Mouse (Mus musculus): ENCODE data around the gene 9130230L23Rik. TPM values are rescaled to one million over a fixed set of nuclear protein-coding genes. Genes with fewer than 3 reads are reported as not detected.
A peak's percentile ranks its signal among the peaks of the same experiment; 100 is the strongest.

Gene 9130230L23Rik
- polyA plus RNA-seq, 1 experiment from 2014 or later = 1.0 TPM

GRCm38 (mm10) chr5:66028232-66028631 is 24.1 kb upstream of the 9130230L23Rik start:
- H3K4me3 ChIP-seq (ENCODE audit: low read depth, low read length) = no peak overlapping the region
- H3K36me3 ChIP-seq (ENCODE audit: insufficient read depth) = peaks cover 16% of the 10 kb centered on the region
- TF ChIP-seq CTCF (IDR thresholded peaks at IDR 0.05; ENCODE audit: low read depth) = no peak
- H3K4me1 ChIP-seq (ENCODE audit: insufficient read depth) = no peaks in the 10 kb centered on the region
- no peak overlapping the region for H3K9ac ChIP-seq
- H3K4me2 ChIP-seq = no peak overlapping the region
- no peak for ATAC-seq (ENCODE audit: insufficient read depth)
- no peak for DNase-seq
- 70% methylated on average over 5 of the region's 5 CpGs for WGBS
- H3K27ac ChIP-seq (ENCODE audit: low read depth) = no peak overlapping the region
- peaks cover 8% of the 10 kb centered on the region; the same call in 1 of the 2 replicates for H3K9me3 ChIP-seq (ENCODE audit: low read depth, low read length)
- H3K27me3 ChIP-seq (ENCODE audit: insufficient read depth, low read length) = no peaks in the 10 kb centered on the region

- Histone ChIP-seq H3K4me3 (ENCODE audit: low read depth, low read length) (no peak overlapping the region), H3K27ac (ENCODE audit: low read depth) (no peak overlapping the region), H3K9ac (no peak overlapping the region), H3K4me2 (no peak overlapping the region), H3K27me3 (ENCODE audit: insufficient read depth, low read length) (no peaks in the 10 kb centered on the region), H3K36me3 (ENCODE audit: insufficient read depth) (peaks cover 20% of the 10 kb centered on the region), H3K4me1 (ENCODE audit: insufficient read depth) (no peaks in the 10 kb centered on the region), H3K9me3 (ENCODE audit: low read depth, low read length) (peaks cover 8% of the 10 kb centered on the region; the same call in 1 of the 2 replicates)
- no peak for TF ChIP-seq CTCF (IDR thresholded peaks at IDR 0.05; ENCODE audit: low read depth)
- WGBS = 93% methylated on average over 8 of the region's 8 CpGs
- DNase-seq = no peak
- ATAC-seq (ENCODE audit: insufficient read depth) = no peak
These were observed 23.1 kb upstream of the 9130230L23Rik start for GRCm38 (mm10) chr5:66027206-66027605.

GRCm38 (mm10) chr5:66026796-66027195 is 22.7 kb upstream of the 9130230L23Rik start:
- Histone ChIP-seq H3K4me1 (ENCODE audit: insufficient read depth) (no peaks in the 10 kb centered on the region), H3K9me3 (ENCODE audit: low read depth, low read length) (peaks cover 8% of the 10 kb centered on the region; the same call in 1 of the 2 replicates), H3K9ac (no peak overlapping the region), H3K36me3 (ENCODE audit: insufficient read depth) (peaks cover 20% of the 10 kb centered on the region), H3K4me2 (no peak overlapping the region), H3K4me3 (ENCODE audit: low read depth, low read length) (no peak overlapping the region), H3K27me3 (ENCODE audit: insufficient read depth, low read length) (no peaks in the 10 kb centered on the region), H3K27ac (ENCODE audit: low read depth) (no peak overlapping the region)
- no peak for TF ChIP-seq CTCF (IDR thresholded peaks at IDR 0.05; ENCODE audit: low read depth)
- 96% methylated on average over 31 of the region's 31 CpGs for WGBS
- ATAC-seq (ENCODE audit: insufficient read depth) (no peak), DNase-seq (no peak)

GRCm38 (mm10) chr5:66015449-66015961 is 11.4 kb upstream of the 9130230L23Rik start:
- no peaks in the 10 kb centered on the region for H3K27me3 ChIP-seq (ENCODE audit: insufficient read depth, low read length)
- no peak for TF ChIP-seq CTCF (IDR thresholded peaks at IDR 0.05; ENCODE audit: low read depth)
- no peak overlapping the region for H3K4me2 ChIP-seq
- H3K9ac ChIP-seq = no peak overlapping the region
- H3K27ac ChIP-seq (ENCODE audit: low read depth) = no peak overlapping the region
- no peaks in the 10 kb centered on the region for H3K9me3 ChIP-seq (ENCODE audit: low read depth, low read length)
- no peak for ATAC-seq (ENCODE audit: insufficient read depth)
- 92% methylated on average over 2 of the region's 2 CpGs for WGBS
- DNase-seq = no peak
- no peaks in the 10 kb centered on the region for H3K4me1 ChIP-seq (ENCODE audit: insufficient read depth)
- no peaks in the 10 kb centered on the region for H3K36me3 ChIP-seq (ENCODE audit: insufficient read depth)
- H3K4me3 ChIP-seq (ENCODE audit: low read depth, low read length) = no peak overlapping the region

DNA sequence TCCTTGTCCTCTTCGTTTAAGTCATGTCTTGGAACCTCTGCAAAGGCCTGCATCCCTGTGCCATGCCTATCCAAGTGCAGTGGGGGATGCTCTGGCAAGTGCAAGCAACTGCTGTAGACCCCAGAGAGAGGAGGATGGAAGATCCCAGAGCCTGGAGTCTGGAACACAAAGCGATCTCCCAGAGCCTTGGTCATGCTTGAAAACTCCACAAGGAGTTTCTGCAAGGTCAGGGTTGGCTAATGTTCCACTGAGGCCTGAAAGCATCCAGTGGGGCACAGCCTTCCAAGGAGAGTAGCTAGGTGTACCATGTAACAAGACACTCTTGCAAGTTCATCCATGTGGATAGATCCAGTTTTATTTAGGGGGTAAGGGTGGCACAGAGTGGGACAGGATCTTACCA is 10.4 kb upstream of the 9130230L23Rik start:
- Histone ChIP-seq H3K4me1 (ENCODE audit: insufficient read depth) (no peaks in the 10 kb centered on the region), H3K4me2 (no peak overlapping the region), H3K9ac (no peak overlapping the region), H3K9me3 (ENCODE audit: low read depth, low read length) (no peaks in the 10 kb centered on the region), H3K27ac (ENCODE audit: low read depth) (no peak overlapping the region), H3K36me3 (ENCODE audit: insufficient read depth) (no peaks in the 10 kb centered on the region), H3K27me3 (ENCODE audit: insufficient read depth, low read length) (no peaks in the 10 kb centered on the region), H3K4me3 (ENCODE audit: low read depth, low read length) (no peak overlapping the region)
- ATAC-seq (ENCODE audit: insufficient read depth) (no peak), DNase-seq (no peak)
- 86% methylated on average over 2 of the region's 2 CpGs for WGBS
- TF ChIP-seq CTCF (IDR thresholded peaks at IDR 0.05; ENCODE audit: low read depth) = no peak

DNA sequence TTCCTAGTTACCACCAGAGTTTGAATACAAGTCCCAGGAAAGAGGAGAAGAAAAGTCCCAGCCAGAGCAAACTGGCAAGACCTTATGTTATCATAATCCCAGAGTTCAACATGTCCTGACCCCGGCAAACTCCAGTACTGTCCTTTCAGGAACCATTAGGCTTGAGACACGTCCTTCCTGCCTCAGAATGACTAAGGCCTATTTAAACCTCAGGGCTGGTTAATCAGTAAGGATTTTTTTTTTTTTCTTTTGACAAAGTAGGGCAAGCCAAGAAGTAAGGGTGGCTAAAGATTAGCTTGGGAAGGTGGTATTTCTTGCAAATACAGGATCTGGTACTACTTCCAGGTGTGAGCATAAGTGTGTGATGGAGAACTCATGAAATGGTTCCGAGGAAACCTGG is 9.9 kb upstream of the 9130230L23Rik start:
- no peaks in the 10 kb centered on the region for H3K9me3 ChIP-seq (ENCODE audit: low read depth, low read length)
- H3K27ac ChIP-seq (ENCODE audit: low read depth) = no peak overlapping the region
- 70% methylated on average over 3 of the region's 3 CpGs for WGBS
- no peak overlapping the region for H3K4me3 ChIP-seq (ENCODE audit: low read depth, low read length)
- H3K9ac ChIP-seq = no peak overlapping the region
- no peak for ATAC-seq (ENCODE audit: insufficient read depth)
- no peaks in the 10 kb centered on the region for H3K4me1 ChIP-seq (ENCODE audit: insufficient read depth)
- H3K36me3 ChIP-seq (ENCODE audit: insufficient read depth) = no peaks in the 10 kb centered on the region
- H3K27me3 ChIP-seq (ENCODE audit: insufficient read depth, low read length) = no peaks in the 10 kb centered on the region
- no peak overlapping the region for H3K4me2 ChIP-seq
- no peak for TF ChIP-seq CTCF (IDR thresholded peaks at IDR 0.05; ENCODE audit: low read depth)
- DNase-seq = no peak

GRCm38 (mm10) chr5:66008245-66008967 is 4.3 kb upstream of the 9130230L23Rik start:
- TF ChIP-seq CTCF (IDR thresholded peaks at IDR 0.05; ENCODE audit: low read depth) = no peak
- ATAC-seq (ENCODE audit: insufficient read depth) = peak; percentile 79
- 69% methylated on average over 15 of the region's 15 CpGs for WGBS

More at GRCm38 (mm10) chr5:66008245-66008967, 4.3 kb upstream of the 9130230L23Rik start:
- Histone ChIP-seq H3K4me2 (no peak overlapping the region), H3K4me3 (ENCODE audit: low read depth, low read length) (no peak overlapping the region), H3K9ac (no peak overlapping the region), H3K9me3 (ENCODE audit: low read depth, low read length) (no peaks in the 10 kb centered on the region), H3K36me3 (ENCODE audit: insufficient read depth) (no peaks in the 10 kb centered on the region), H3K4me1 (ENCODE audit: insufficient read depth) (peaks cover 3% of the 10 kb centered on the region; the same call in 1 of the 2 replicates), H3K27me3 (ENCODE audit: insufficient read depth, low read length) (no peaks in the 10 kb centered on the region), H3K27ac (ENCODE audit: low read depth) (peak overlapping the region; percentile 42; the same call in 1 of the 2 replicates)
- DNase-seq = peak; percentile 21
